14 mouse cellular contexts compared by ENCODE assay signal in genomic region chr13:112378782-112379305, GRCm38 (mm10).
"Had no signal": no experiment of that assay in that cellular context is flagged by ENCODE, and none has a peak within 500 bp of the region (broad histone marks: within the 10 kb centered on the region; RNA-seq: fewer than 3 reads in every experiment).

No protein-coding gene starts in this region.

- ATAC-seq: intestine, postnatal 0 days; liver, embryonic 12.5 days; midbrain, embryonic 15.5 days had no signal

- DNase-seq: kidney, adult 2 months; kidney, postnatal 25 days; layer of hippocampus, adult 9-11 months; liver; lung, adult 18-20 months; lung, postnatal 10 days; lung, postnatal 36 days; spleen, adult 18-20 months; thymus, adult 2 months; thymus, postnatal 14 days; thymus, postnatal 4 days had no signal
